Mouse (Mus musculus) liver (tissue): ENCODE measurements around the gene Cox14.
"Not testable (repeated sequence)": the region's sequence is repeated elsewhere in the genome, so short reads cannot be mapped to it uniquely, and the experiment has no call there.

ENCODE experiments used
- DNase-seq: peaks from one replicate; pipeline ENCODE4 v3.0.0-alpha.2; 2020; ENCODE audit warnings: mixed read lengths

The Cox14 gene

GRCm38 (mm10) chr15:99725341-99726155 is at the start of gene Cox14:
Gene Cox14 (plus strand): TSS chr15:99725618.
- peak; percentile 92 for DNase-seq

DNA sequence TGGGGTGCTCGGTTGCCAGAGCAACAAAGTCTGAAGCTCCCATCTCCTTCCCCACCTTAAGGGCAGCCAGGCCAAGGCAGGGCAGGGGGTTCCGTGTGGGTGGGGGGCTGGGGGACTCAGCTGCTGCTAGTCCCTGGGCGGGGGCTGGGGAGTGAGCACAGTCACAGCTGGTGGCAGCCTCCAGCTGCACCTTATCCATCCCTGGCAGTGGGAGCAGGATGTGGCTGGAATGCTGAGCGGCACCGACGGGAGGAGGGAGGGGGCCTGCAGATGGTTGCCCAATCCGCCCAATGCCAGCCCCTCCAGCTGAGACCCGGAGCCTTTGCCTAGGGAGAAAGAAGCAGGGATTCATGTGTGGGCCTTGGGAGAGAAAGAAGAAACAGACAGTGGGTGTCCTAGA is 48.3 kb upstream of the Cox14 start:
- DNase-seq, result no peak

- peak; percentile 64 for DNase-seq
Observed at GRCm38 (mm10) chr15:99678063-99678800, 47.2 kb upstream of the Cox14 start.

DNA sequence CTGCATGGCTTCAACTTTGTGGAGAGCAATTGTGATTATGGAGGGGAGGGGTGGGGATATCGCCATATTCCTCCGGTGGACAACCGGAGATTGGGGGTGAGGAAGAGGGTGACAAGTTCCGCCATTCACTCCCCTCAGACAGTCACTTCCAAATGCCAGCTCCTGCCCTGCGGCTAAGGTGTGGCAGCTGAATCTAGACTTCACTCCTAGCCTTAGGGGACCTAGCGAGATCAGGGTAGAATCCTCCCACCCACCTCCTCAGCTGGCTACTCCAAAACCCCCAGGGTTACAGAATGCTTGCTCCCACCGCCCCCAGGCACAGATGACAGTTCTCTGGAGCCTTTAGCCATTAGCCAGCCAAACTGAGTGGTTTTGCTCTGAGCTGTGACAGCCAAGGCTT is 46.4 kb upstream of the Cox14 start:
- no peak for DNase-seq

GRCm38 (mm10) chr15:99682880-99683279 is 42.5 kb upstream of the Cox14 start:
- peak; percentile 42 for DNase-seq

GRCm38 (mm10) chr15:99684156-99684555 is 41.3 kb upstream of the Cox14 start:
- no peak for DNase-seq

DNA sequence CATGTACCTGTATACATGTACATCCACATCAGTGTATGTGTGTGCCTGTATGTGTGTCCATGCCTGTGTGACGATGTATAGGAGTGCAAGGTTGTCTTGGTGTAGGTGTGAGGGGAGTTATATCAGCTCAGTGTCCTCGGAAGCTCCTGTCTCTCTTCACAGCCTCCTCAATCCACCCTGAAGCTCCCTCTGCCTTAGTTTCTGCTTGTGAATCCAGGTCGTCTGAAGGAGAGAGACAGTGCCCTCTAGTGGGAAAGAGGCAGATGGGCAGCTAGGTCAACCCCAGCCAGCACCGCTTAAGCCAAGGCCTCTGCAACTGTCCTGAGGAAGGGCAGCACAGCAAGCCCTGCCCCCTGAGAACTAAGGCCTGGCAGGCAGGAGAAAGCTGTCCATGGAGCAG is 36.7 kb upstream of the Cox14 start:
- peak; percentile 38 for DNase-seq

GRCm38 (mm10) chr15:99690924-99691323 is 34.5 kb upstream of the Cox14 start:
- DNase-seq, result no peak

GRCm38 (mm10) chr15:99691976-99692375 is 33.4 kb upstream of the Cox14 start:
- no peak for DNase-seq

GRCm38 (mm10) chr15:99697309-99697708 is 28.1 kb upstream of the Cox14 start:
- no peak for DNase-seq

DNA sequence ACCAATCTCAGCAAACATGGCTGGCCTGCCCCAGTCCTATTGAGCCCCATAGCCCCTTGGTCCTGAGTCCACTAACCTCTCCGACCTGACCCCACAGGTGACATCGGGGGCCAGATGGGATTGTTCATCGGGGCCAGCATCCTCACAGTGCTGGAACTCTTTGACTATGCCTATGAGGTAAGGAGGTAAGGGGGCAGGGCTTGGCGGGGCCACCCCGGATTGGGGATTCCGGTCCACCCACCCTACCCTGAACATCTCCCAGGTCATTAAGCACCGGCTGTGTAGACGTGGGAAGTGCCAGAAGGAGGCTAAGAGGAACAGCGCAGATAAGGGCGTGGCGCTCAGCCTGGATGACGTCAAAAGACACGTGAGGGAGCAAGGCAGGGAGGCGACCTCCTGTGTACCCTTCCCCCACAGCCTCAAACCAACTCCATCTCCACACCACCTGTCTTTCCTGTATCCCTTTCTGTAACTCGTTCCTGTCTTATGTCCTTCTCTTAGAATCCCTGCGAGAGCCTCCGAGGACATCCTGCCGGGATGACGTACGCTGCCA is 26.8 kb upstream of the Cox14 start:
- DNase-seq, result no peak

- no peak for DNase-seq
Observed at GRCm38 (mm10) chr15:99699715-99700114, 25.7 kb upstream of the Cox14 start.

DNA sequence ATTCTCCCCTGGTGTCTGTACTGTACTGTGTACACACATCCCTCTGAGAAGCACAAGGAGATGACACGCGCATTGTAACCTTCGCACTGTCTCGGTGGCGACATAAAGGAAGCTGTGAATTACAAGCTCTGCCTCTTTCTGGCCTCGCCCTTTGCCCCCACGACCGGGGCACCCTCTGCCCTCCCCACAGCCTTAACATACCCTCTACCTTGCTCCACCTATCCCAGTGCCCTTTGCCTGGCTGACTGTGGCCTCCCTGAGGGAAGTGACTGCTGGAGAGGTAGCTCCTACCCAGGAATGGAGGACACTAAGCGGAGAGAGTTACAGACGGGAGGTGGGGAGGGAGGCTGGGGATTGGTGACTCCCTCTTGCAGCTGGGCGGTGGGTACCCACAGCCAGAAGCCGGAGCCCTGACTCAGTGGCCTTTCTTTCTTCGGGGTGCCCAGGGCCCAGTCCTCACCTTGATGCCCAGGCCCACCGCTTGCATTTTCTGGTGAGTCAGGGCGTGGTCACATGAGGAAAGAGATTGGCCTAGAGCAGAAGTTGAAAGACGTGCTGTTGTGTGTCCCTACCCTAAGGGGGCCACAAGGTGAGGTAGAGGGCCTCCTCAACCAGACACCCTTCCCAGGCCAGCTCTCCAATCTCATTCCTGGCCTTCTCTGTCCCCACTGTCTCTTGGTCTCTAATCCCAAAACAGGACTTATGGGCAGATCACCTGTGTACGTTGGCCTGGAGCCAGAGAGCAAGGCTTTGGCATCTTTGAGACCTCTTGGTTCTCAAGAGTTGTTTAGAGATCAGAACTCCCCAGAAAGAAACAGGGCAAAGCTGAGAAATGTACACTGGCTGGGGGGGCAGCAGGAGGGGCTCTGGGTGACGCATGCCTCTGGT is 25.0 kb upstream of the Cox14 start:
- DNase-seq, result no peak

DNA sequence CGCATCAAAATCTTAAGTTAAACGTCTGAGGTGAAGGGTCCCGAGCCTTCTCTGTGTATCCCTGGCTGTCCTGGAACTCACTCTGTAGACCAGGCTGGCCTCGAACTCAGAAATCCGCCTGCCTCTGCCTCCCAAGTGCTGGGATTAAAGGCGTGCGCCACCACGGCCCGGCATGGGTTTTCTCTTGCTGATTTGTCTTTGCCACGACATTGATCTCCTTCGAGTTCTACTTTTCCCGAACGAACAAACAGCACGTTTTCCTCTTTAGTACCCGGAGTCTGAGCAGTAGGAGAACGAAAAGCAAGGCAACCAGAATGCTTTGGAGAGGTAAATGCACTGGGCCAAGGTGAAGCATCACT is 23.8 kb upstream of the Cox14 start:
- DNase-seq, result not testable (repeated sequence)

GRCm38 (mm10) chr15:99701999-99702900 is 23.2 kb upstream of the Cox14 start, which contains the start of gene Smarcd1:
Gene Smarcd1 (plus strand): TSS chr15:99702129.
- DNase-seq, result peak; percentile 94

- DNase-seq, result no peak
Observed at GRCm38 (mm10) chr15:99703104-99703503, 22.3 kb upstream of the Cox14 start.

GRCm38 (mm10) chr15:99703676-99704040 is 21.8 kb upstream of the Cox14 start:
- DNase-seq, result no peak

DNA sequence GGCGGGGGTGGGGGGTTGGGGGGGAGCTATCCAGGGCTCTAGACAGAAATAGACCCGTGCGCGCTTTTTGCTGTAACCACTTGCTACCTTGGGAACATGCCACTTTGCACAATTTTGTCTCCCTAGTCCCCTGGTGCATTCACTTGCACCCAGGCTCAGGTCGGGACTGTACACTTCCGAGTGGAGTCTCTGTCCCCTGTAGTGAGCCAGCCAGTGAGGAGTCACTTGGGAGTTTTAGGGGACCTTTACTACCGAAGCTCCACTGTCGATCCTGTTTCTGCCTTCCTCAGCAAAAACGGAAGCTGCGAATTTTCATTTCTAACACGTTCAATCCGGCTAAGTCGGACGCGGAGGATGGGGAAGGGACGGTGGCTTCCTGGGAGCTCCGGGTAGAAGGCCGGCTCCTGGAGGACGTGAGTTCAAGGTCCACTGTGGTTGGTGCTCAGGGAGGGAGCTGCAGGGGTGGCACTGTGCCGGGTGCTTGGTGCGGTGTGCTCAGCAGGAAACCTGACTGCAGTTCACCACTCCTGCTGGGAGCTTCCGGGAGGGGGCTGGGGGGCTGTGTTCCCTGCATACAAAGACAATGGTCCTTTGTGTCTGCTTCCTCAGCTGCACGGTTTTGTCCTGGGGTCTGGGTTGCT is 21.3 kb upstream of the Cox14 start:
- DNase-seq, result no peak

DNA sequence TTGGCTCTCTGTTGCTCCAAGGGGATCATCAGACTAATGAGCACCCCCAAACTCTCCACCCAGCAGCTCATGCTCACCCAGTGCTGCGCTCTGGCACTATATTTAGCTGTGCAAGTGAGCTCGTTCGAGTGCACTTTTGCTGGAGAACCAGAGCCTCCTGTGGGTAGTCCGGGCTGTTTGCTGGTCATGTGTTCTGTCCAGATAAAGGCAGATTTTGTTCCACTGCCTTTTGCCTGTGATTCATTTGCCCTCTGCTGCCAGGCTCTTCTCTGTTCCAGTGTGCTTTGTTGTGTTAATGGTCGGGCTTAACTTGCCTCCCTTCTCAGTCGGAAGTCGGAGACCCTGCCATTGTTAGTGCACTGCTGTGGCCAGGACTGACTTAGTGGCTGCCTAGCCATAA is 20.5 kb upstream of the Cox14 start:
- no peak for DNase-seq

DNA sequence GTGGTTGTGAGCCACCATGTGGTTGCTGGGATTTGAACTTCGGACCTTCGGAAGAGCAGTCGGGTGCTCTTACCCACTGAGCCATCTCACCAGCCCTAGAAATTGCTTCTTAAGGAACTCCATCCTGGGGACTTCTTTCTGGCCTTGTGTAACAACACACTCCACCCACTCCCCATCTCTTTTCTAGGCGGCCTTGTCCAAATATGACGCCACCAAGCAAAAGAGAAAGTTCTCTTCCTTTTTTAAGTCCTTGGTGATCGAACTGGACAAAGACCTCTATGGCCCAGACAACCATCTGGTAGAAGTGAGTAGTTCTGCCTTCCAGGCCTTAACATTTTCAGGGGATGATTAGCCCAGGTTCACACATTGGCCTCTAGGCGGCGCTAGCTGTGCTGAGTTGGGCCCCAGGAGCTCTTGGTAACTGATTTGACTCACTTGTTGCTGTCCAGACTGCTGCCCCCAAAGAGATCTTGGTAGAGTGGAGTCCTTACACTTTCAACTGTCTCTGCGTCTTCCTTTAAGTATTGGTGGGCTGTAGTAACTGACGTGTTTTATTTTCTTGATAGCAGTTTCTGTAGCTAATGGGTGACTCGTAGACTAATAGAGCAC is 19.9 kb upstream of the Cox14 start, which contains the start of gene Gm17349:
TSS of gene Gm17349 (minus strand) at position 51 of the 609 bp plus-strand sequence.
- DNase-seq, result peak; percentile 64

DNA sequence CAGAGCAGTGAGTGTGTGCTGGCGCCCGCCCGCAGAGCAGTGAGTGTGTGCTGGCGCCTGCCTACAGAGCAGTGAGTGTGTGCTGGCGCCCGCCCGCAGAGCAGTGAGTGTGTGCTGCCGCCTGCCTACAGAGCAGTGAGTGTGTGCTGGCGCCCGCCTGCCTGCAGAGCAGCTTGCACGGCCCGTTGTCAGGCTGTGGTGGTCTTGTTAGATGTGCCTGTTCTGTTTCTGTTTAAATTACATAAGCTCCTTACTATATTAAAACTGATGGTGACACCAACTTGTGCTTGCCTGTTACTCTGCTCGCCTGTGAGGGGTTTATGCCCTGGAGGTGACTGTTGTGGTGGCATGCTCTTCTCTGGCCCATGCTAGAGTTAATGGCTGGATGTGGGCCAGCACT is 17.2 kb upstream of the Cox14 start:
- DNase-seq, result no peak
